Mouse (Mus musculus) lung, adult 2 months (tissue): ENCODE measurements around the gene Golga1.

Experiments
- CTCF ChIP-seq: fragments of 200-500 bp; IDR thresholded peaks from 2 replicates; pipeline ENCODE4 v1.5.1; 2011; ENCODE audit warnings: mild to moderate bottlenecking, low read length, control low read depth; ENCODE audit not compliant: insufficient read depth
- POLR2A ChIP-seq: fragments of 200-500 bp; IDR thresholded peaks from 2 replicates; pipeline ENCODE4 v1.6.1; 2011; ENCODE audit warnings: low read depth, mild to moderate bottlenecking, control low read depth, low read length, borderline replicate concordance; ENCODE audit errors: extremely low read depth

- no peak for TF ChIP-seq CTCF
- TF ChIP-seq POLR2A = no peak
These were observed 66.0 kb downstream of the Golga1 start for GRCm38 (mm10) chr2:38999381-38999780.
